Mouse (Mus musculus): ENCODE data around the gene Fam213a. TPM values are rescaled to one million over a fixed set of nuclear protein-coding genes. Genes with fewer than 3 reads are reported as not detected.
A peak's percentile ranks its signal among the peaks of the same experiment; 100 is the strongest.

Fam213a gene
- polyA plus RNA-seq, 1 experiment from 2014 or later, result 33.2 TPM

DNA sequence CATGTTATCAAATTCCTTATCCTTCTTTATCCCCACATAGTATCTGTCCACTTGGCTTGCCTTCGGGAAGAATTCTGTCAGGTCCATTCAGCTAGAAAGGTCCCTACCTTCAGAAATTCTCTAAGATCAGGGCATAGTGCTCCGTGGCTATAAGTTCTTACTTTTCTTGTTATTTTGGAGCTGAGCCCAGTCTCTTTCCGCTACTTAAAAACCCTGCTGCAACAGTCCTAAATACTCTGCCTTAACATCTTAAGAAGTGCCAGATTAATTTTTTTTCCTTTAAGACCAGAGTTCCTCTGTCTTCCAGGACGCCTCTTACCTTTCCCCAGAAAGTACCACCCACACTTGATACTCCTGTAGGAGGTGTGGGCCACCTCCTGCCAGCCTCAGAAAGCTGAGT lies 53.4 kb downstream of the Fam213a start:
- Histone ChIP-seq H3K4me2 (ENCODE audit: low read length) (no peak overlapping the region), H3K27ac (ENCODE audit: low read depth, low read length) (no peak overlapping the region), H3K4me1 (ENCODE audit: control insufficient read depth, insufficient read depth, low read length) (peaks cover 67% of the 10 kb centered on the region), H3K4me3 (ENCODE audit: low read depth, low read length) (no peak overlapping the region), H3K9me3 (replicated peaks; ENCODE audit: control insufficient read depth, low read length) (no peaks in the 10 kb centered on the region), H3K9ac (ENCODE audit: low read length) (0 out of 2 replicates have a peak overlapping the region, but pooled peaks have one; percentile 32), H3K27me3 (replicated peaks; ENCODE audit: control insufficient read depth, insufficient read depth, low read length) (no peaks in the 10 kb centered on the region), H3K36me3 (ENCODE audit: control insufficient read depth, insufficient read depth, low read length) (no peaks in the 10 kb centered on the region)
- no peak for ATAC-seq
- DNase-seq (ENCODE audit: low spot score), result no peak
- WGBS, result 31% methylated on average over 4 of the region's 4 CpGs

DNA sequence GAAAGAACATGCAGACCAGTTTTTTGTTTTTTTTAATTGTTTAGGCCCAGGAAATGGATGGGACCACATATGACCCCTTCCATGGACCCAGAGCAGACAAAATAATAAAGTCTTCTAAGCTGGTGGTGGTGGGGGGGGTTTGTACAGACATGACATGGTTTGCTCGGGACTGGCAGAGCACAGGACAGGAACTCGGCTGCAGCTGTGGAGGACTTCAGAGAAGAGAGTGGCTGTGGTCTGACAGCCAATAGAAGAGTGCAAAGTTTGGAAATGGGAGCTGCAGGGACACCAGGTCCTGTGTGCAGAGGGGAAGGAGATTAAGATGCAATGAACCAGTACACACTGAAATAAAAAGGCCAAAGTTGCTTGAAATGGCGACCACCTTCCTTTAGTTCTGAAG lies 54.0 kb downstream of the Fam213a start:
- no peak for DNase-seq (ENCODE audit: low spot score)
- whole genome bisulfite sequencing, result 47% methylated on average over 3 of the region's 3 CpGs
- Histone ChIP-seq H3K4me1 (ENCODE audit: control insufficient read depth, insufficient read depth, low read length) (peaks cover 68% of the 10 kb centered on the region), H3K9me3 (replicated peaks; ENCODE audit: control insufficient read depth, low read length) (no peaks in the 10 kb centered on the region), H3K4me2 (ENCODE audit: low read length) (no peak overlapping the region), H3K9ac (ENCODE audit: low read length) (no peak overlapping the region), H3K4me3 (ENCODE audit: low read depth, low read length) (no peak overlapping the region), H3K27ac (ENCODE audit: low read depth, low read length) (no peak overlapping the region; the same call in 1 of the 2 replicates), H3K27me3 (replicated peaks; ENCODE audit: control insufficient read depth, insufficient read depth, low read length) (no peaks in the 10 kb centered on the region), H3K36me3 (ENCODE audit: control insufficient read depth, insufficient read depth, low read length) (no peaks in the 10 kb centered on the region)
- ATAC-seq, result no peak

DNA sequence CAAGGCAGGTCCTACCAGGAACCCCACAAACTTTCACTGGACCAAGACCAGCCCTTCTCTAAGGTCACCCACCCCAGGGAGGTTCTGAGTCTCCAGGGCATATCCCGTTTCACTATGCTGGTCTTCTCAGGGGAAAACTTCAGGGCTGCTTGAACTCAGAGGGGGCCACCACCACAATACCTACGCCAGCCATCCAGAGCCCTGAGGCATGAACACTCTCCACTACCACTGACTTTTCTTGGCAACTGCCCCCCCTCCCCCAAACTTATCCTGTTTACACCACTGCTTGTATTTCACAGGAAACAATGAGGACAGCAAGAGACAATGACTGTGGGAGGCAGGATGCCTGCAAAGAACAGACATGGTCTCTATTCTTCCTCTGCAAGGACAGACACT lies 54.6 kb downstream of the Fam213a start:
- ATAC-seq (no peak), DNase-seq (ENCODE audit: low spot score) (no peak)
- H3K4me3 ChIP-seq (ENCODE audit: low read depth, low read length), result no peak overlapping the region
- no peak overlapping the region for H3K9ac ChIP-seq (ENCODE audit: low read length)
- H3K27ac ChIP-seq (ENCODE audit: low read depth, low read length), result no peak overlapping the region; the same call in 1 of the 2 replicates
- no peaks in the 10 kb centered on the region for H3K27me3 ChIP-seq (replicated peaks; ENCODE audit: control insufficient read depth, insufficient read depth, low read length)
- no peak overlapping the region for H3K4me2 ChIP-seq (ENCODE audit: low read length)
- no peaks in the 10 kb centered on the region for H3K36me3 ChIP-seq (ENCODE audit: control insufficient read depth, insufficient read depth, low read length)
- no peaks in the 10 kb centered on the region for H3K9me3 ChIP-seq (replicated peaks; ENCODE audit: control insufficient read depth, low read length)
- 58% methylated on average over 2 of the region's 2 CpGs for WGBS
- peaks cover 70% of the 10 kb centered on the region for H3K4me1 ChIP-seq (ENCODE audit: control insufficient read depth, insufficient read depth, low read length)

DNA sequence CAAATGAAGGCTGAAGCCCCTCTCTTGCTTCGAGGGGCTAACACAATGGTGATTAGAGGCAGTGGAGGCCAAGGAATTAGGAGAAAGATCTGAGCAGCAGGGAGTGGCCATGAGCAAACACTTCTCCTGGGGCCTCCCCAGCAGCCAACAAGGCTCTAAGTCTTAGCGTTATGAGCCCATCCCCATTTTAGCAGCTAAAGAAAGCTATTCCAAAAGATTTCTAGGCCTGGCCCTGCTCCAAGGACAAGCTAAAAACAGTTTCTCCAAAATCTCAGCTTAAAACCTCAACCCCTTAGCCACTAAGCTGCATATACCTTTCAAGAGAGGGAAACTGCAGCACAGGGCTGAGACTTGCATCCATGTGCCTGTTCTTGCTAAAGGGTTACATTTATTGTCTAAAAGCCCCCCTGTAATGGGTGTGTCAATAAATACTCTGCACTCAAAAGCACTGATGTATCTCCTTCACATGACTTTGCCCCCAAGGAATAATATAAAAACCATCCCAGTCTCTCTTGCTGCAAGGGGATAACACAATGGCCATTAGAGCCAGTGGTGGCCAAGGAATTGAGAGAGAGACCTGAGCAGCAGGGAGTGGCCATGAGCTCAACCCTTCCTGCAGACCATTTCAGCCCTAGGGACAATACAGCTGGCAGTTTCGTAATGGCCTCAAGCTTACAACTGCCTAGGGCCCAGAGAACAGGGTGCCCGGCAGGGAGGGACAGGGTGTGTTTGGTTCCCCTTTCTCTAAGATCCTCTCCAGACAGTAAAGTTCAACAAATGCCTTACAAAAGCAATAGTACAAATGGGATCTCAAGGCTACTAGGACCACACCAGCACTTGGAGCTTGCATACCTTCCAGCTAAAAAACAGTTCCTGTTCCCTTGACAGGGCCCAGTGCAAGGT lies 55.3 kb downstream of the Fam213a start:
- peak overlapping the region; percentile 17; the same call in 1 of the 2 replicates for H3K9ac ChIP-seq (ENCODE audit: low read length)
- no peak overlapping the region for H3K4me2 ChIP-seq (ENCODE audit: low read length)
- 17% methylated on average over 4 of the region's 4 CpGs for WGBS
- peaks cover 72% of the 10 kb centered on the region for H3K4me1 ChIP-seq (ENCODE audit: control insufficient read depth, insufficient read depth, low read length)
- H3K36me3 ChIP-seq (ENCODE audit: control insufficient read depth, insufficient read depth, low read length), result no peaks in the 10 kb centered on the region
- DNase-seq (ENCODE audit: low spot score) (no peak), ATAC-seq (no peak)
- peak overlapping the region; percentile 71 for H3K27ac ChIP-seq (ENCODE audit: low read depth, low read length)
- no peaks in the 10 kb centered on the region for H3K9me3 ChIP-seq (replicated peaks; ENCODE audit: control insufficient read depth, low read length)
- no peak overlapping the region for H3K4me3 ChIP-seq (ENCODE audit: low read depth, low read length)
- no peaks in the 10 kb centered on the region for H3K27me3 ChIP-seq (replicated peaks; ENCODE audit: control insufficient read depth, insufficient read depth, low read length)

DNA sequence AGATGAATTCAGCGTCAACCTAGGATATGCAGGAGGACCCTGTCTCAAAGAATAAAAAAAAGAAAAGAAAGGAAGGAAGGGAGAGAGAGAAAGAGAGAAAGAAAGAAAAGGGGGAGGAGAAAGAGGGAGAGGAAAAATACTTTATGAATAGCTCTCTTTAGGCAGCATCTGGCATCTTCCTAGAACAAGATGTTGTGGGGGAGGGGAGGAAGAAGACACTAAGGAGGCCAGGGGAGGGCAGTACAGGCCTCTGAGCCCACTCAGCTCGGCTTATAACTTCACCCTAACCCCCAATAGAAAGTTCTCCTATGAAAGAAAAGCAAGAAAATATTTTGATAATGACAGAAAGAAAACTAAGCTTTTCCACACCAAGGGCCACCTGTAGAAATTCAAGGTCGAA lies 56.0 kb downstream of the Fam213a start:
- Histone ChIP-seq H3K36me3 (ENCODE audit: control insufficient read depth, insufficient read depth, low read length) (no peaks in the 10 kb centered on the region), H3K27me3 (replicated peaks; ENCODE audit: control insufficient read depth, insufficient read depth, low read length) (no peaks in the 10 kb centered on the region), H3K9me3 (replicated peaks; ENCODE audit: control insufficient read depth, low read length) (no peaks in the 10 kb centered on the region), H3K27ac (ENCODE audit: low read depth, low read length) (peak overlapping the region; percentile 71), H3K4me3 (ENCODE audit: low read depth, low read length) (no peak overlapping the region), H3K4me1 (ENCODE audit: control insufficient read depth, insufficient read depth, low read length) (peaks cover 73% of the 10 kb centered on the region), H3K9ac (ENCODE audit: low read length) (no peak overlapping the region), H3K4me2 (ENCODE audit: low read length) (no peak overlapping the region)
- peak; percentile 71 for DNase-seq (ENCODE audit: low spot score)
- WGBS, result 22% methylated on average over 3 of the region's 3 CpGs
- ATAC-seq, result no peak

DNA sequence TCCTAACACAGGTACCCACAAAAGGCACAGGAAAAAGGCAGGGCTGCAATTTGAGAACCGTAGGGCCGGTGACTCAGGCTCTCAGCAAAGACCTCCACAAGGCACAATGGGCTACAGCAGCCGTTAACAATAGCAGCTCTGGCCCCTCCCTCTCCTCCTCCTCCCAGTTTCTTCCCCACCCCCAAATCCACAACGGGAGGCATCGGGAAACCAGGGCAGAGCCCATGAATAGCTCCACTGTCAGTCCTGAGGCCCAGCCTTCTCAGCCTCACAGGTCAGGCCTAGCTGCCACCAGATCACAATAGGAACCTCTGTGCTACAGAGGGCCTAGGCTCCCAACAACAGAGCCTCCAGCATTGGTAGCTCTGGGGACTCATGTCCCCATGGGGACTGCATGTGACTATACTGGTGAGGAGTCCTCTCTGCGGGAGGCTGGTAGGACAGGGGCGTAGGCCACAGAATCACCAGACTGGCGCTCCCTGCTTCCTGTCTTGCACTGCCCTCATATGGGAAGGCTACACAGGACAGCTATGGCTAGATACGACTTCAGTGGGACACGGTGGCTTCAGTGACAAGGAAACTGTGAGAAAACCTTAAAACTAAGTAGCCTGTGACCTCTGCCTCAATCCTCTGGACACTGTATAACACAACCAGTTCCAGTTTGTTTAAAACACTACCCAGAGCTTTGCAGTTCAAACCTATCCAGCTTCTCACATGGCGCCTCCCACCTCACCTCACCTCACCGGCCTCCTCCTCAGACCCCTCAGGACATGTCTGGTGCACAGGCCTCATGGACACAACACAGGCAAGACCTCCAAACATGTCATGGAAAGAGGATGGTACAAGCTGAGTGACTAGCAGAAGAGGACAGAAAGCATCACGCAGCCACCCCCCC lies 57.1 kb downstream of the Fam213a start:
- no peaks in the 10 kb centered on the region for H3K36me3 ChIP-seq (ENCODE audit: control insufficient read depth, insufficient read depth, low read length)
- peak overlapping the region; percentile 41 for H3K4me2 ChIP-seq (ENCODE audit: low read length)
- 20% methylated on average over 13 of the region's 13 CpGs for WGBS
- peak overlapping the region; percentile 69 for H3K9ac ChIP-seq (ENCODE audit: low read length)
- peak; percentile 82 for DNase-seq (ENCODE audit: low spot score)
- no peaks in the 10 kb centered on the region for H3K9me3 ChIP-seq (replicated peaks; ENCODE audit: control insufficient read depth, low read length)
- H3K27me3 ChIP-seq (replicated peaks; ENCODE audit: control insufficient read depth, insufficient read depth, low read length), result no peaks in the 10 kb centered on the region
- peak overlapping the region; percentile 98 for H3K27ac ChIP-seq (ENCODE audit: low read depth, low read length)
- peaks cover 68% of the 10 kb centered on the region for H3K4me1 ChIP-seq (ENCODE audit: control insufficient read depth, insufficient read depth, low read length)
- peak; percentile 76 for ATAC-seq
- H3K4me3 ChIP-seq (ENCODE audit: low read depth, low read length), result no peak overlapping the region

DNA sequence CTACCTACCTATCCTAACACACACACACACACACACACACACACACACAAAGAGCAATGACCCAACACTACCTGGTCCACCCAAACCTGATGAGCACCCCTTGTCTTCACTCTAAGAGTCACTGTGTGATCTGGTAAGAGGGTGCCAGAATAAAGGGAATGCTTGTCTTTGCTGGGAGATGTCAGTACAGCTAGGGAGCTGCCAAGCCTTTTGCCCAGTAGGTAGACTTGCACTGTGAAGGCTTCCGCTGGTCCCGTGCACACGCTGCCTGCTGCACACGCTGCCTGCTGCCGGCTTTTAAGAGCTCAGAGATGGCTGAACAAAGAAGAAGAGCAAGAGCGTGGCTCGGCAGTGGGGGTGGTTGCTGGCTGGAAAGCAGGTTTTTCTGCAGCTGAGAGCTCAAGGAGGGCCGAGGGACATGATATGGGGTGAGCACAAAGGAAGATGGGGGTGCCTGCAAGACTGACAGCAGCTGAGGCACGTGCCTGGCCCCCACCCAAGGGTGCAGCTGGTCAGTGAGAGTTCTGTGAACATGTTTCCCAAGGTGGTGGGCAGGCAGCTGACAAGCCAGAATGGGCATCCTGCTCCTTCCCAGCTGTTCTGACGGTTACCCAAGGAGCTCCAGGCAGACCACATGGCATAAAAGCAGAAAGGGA lies 57.9 kb downstream of the Fam213a start:
- DNase-seq (ENCODE audit: low spot score) (peak; percentile 85), ATAC-seq (peak; percentile 81)
- Histone ChIP-seq H3K27me3 (replicated peaks; ENCODE audit: control insufficient read depth, insufficient read depth, low read length) (no peaks in the 10 kb centered on the region), H3K27ac (ENCODE audit: low read depth, low read length) (peak overlapping the region; percentile 98), H3K9ac (ENCODE audit: low read length) (peak overlapping the region; percentile 69), H3K4me1 (ENCODE audit: control insufficient read depth, insufficient read depth, low read length) (peaks cover 68% of the 10 kb centered on the region), H3K4me3 (ENCODE audit: low read depth, low read length) (no peak overlapping the region), H3K9me3 (replicated peaks; ENCODE audit: control insufficient read depth, low read length) (no peaks in the 10 kb centered on the region), H3K36me3 (ENCODE audit: control insufficient read depth, insufficient read depth, low read length) (no peaks in the 10 kb centered on the region), H3K4me2 (ENCODE audit: low read length) (peak overlapping the region; percentile 41)
- 2% methylated on average over 10 of the region's 10 CpGs for WGBS

DNA sequence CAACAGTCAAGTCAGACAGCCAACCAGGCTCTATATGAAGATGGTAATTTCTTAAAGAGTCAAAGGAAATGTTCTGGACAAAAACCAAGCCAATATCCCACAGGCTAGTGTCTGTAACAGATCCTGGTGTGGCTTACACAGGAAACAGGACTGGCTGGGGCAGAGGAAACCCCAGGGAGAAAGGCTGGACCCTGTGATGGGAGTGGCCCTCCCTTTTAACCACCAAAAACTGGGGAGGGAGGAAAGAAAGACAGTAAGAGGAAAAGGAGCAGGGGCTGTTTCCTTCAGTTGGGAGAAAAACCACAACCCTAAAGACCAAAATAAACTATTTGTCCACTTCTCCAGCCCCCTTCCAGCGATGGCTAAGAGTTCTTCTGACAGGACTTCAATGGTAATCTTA lies 58.4 kb downstream of the Fam213a start:
- WGBS, result 61% methylated on average over 1 of the region's 1 CpGs
- peak overlapping the region; percentile 41; the same call in 1 of the 2 replicates for H3K4me2 ChIP-seq (ENCODE audit: low read length)
- peak overlapping the region; percentile 98 for H3K27ac ChIP-seq (ENCODE audit: low read depth, low read length)
- ATAC-seq (no peak), DNase-seq (ENCODE audit: low spot score) (no peak)
- H3K27me3 ChIP-seq (replicated peaks; ENCODE audit: control insufficient read depth, insufficient read depth, low read length), result no peaks in the 10 kb centered on the region
- H3K9me3 ChIP-seq (replicated peaks; ENCODE audit: control insufficient read depth, low read length), result no peaks in the 10 kb centered on the region
- no peaks in the 10 kb centered on the region for H3K36me3 ChIP-seq (ENCODE audit: control insufficient read depth, insufficient read depth, low read length)
- no peak overlapping the region for H3K4me3 ChIP-seq (ENCODE audit: low read depth, low read length)
- H3K4me1 ChIP-seq (ENCODE audit: control insufficient read depth, insufficient read depth, low read length), result peaks cover 66% of the 10 kb centered on the region
- 0 out of 2 replicates have a peak overlapping the region, but pooled peaks have one; percentile 69 for H3K9ac ChIP-seq (ENCODE audit: low read length)
